Mouse (Mus musculus) c-Kit-positive CD71-positive TER-119-negative erythroid progenitor cells, embryonic 14.5 days (primary cell): ENCODE data around the gene Adra1d.

Experiments used
- DNase-seq: peaks from one replicate; pipeline ENCODE4 v3.0.0-alpha.2; 2013; ENCODE audit warnings: low read depth

Gene Adra1d

GRCm38 (mm10) chr2:131496125-131496820 is 65.8 kb downstream of the Adra1d start:
- no peak for DNase-seq
